Mouse (Mus musculus) left cerebral cortex, postnatal 4 days (tissue): ENCODE measurements around the gene Gm5431. TPM values are rescaled to one million over a fixed set of nuclear protein-coding genes. Genes with fewer than 3 reads are reported as not detected.

ENCODE experiments used
- DNase-seq: peaks from one replicate; pipeline ENCODE4 v3.0.0-alpha.2; 2022
- intact Hi-C: fragments of 180-260 bp; cut with DNase I; formaldehyde crosslinking; loops from one replicate; pipeline ENCODE4 v1.15.1; 2025
- total RNA-seq, 2 experiments: library from RNA; stranded (reverse); gene quantifications; 2 replicates each; pipeline ENCODE4 v1.2.3; 2021

Gene Gm5431
- total RNA-seq, 2 experiments from 2014 or later = 0.22 TPM; not detected in 1

DNA sequence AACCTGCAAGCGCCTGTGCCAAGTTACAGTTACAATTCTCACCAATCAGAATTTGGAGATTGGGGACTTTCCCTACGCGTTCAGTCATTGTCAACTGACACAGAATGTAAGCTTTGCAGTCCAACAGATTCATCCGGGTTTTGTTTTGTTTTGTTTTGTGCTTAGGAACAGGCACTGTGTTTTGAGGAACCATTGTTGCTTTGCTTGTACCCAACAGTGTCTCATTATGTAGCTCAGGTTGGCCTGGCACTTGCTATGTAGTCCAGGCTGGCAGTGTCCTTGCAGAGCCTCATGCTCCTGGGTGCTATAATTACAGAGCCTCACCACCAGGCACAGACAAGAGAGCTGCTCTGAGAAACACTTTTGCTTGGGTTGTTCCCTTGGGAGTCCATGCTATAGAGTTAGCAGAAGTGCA is 59.6 kb downstream of the Gm5431 start:
- intact Hi-C loops = no loop called here
- DNase-seq = no peak

DNA sequence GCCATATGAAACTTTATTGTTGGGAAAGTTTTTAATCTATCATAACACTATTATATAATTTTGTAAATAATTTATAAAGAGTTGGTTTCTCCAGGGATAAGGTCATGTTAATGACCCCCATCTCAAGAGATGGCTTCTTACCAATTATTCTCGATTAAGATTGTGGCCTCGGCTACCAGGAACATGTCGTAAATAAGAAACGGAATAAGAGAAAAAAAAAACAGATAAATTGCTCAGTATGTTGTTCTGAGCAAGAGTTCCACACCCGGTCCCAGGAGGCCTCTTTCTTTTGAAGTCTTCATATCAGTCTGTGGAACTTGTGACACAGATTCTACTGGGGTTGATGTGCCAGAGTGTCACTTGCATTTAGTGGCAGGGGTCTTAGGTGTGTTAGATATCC is 60.8 kb downstream of the Gm5431 start:
- intact Hi-C loops = no loop called here
- DNase-seq = no peak

DNA sequence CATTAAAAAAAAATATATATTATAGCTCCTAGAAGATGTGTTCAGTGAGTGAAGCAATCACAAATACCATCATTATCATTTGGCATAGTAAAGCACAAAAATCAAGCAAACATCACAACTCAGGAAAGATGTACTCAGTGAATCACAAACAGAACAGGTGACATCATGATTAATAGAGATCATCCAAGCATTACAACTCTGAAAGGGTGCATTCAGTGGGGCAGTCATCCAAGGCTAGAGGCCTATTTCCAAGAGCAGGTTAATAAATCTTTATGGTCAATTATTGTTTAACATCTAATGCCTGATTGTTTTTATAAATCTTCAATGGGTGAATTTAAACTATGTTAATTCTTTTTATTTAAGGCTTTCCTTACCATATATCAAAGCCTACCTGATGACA is 61.2 kb downstream of the Gm5431 start:
- no peak for DNase-seq
- intact Hi-C loops = no loop called here

DNA sequence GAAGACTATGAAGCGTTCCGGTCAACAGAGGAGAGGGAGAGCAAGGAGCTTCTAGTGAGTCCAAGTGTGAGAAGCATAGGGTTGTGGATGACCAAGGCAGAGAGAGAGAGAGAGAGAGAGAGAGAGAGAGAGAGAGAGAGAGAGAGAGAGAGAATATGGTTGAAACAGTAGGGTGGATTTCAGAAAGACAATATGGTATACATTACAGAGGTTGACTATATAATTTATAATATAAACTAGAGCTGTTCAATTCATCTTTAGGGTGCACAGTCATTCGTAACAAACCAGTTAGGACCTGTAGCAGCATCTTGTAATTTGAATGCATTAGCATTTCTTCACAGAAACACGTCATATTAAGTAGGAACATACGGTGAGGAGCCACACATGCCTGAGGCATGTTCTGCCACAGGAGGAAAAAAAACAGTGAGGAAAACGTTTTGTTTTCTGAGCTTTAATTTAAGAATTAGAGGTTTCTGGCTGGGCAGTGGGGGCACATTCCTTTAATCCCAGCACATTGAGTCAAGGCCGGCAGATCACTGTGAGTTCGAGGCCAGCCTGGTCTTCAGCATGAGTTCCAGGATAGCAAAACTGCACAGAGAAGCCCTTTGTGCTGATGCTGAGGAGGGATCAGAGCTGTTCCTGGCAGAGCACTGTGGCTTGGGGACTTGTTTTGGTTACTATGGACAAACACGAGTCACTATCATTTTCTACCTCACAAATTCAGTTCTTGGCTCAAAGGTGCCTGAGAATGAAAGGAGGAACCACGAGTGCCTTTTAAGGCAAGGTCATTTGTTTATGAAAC is 62.9 kb downstream of the Gm5431 start:
- DNase-seq = no peak
- intact Hi-C loops = no loop called here

DNA sequence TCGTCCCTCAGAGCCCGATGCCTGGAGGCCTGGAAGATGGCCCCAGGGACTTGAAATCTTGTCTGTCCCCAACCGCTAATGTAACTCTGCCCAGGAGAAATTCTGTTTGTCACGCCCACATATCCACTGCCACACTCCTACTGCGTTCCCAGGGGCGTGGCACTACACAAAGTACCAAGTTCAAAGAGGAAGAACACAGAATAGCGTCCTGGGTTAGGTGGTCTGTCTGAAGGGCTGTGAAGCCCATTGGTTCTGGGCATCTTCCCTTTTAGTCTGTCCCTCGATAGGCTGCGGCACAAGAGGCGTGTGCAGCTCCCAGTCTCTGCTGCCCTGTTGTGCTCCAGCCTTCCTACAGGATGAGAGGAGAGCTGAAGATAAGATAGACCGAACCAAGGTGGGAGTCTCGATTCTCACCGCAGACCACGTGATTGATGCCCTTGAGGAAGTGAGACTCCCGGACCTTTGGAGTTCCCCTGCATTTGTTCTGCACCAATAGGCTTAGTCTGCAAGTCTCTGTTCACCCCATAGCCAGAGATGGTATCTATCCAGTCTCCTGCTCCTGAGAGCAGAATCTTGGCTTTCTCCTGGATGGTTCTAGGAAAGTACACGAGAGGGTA is 63.7 kb downstream of the Gm5431 start:
- intact Hi-C loops = no loop called here
- no peak for DNase-seq

Other genes starting within 250 kb of the Gm5431 start
- gene Rack1, start 101.9 kb downstream of the Gm5431 start, total RNA-seq = 100 to 1,000 TPM; 486 to 572 TPM
- gene Trim41, start 84.9 kb downstream of the Gm5431 start, total RNA-seq = 10 to 100 TPM; 53.6 to 54.3 TPM
- gene Trim7, start 76.1 kb downstream of the Gm5431 start, total RNA-seq = 10 to 100 TPM in 1 of 2 experiments, 1 to 10 TPM in 1; 9.4 to 12.4 TPM
- gene Gm12184, start 75.6 kb downstream of the Gm5431 start, total RNA-seq = 1 to 10 TPM in 1 of 2 experiments, under 1 TPM in 1; 0.89 to 2.4 TPM
- 1 to 10 TPM; 1.4 TPM for gene Irgm1, start 30.5 kb downstream of the Gm5431 start, total RNA-seq
- 1 to 10 TPM in 1 of 2 experiments, under 1 TPM in 1; 0.60 to 1.0 TPM for gene Psme2b, start 44.0 kb upstream of the Gm5431 start, total RNA-seq
- gene Olfr56, start 76.7 kb upstream of the Gm5431 start, total RNA-seq = not detected
- under 1 TPM; 0.20 to 0.46 TPM for gene 9930111J21Rik1, start 77.2 kb upstream of the Gm5431 start, total RNA-seq
- under 1 TPM; 0.06 to 0.10 TPM for gene Gm12185, start 90.0 kb upstream of the Gm5431 start, total RNA-seq
- gene Tgtp1, start 92.0 kb upstream of the Gm5431 start, total RNA-seq = not detected
- gene 9930111J21Rik2, start 149.0 kb upstream of the Gm5431 start, total RNA-seq = 1 to 10 TPM in 1 of 2 experiments, under 1 TPM in 1; 0.56 to 1.0 TPM
- not detected for gene Tgtp2, start 162.0 kb upstream of the Gm5431 start, total RNA-seq
- gene Ifi47, start 174.4 kb upstream of the Gm5431 start, total RNA-seq = under 1 TPM; 0.48 to 0.90 TPM
- not detected for gene Olfr1396, start 212.7 kb upstream of the Gm5431 start, total RNA-seq
- not detected for gene Olfr1395, start 240.1 kb upstream of the Gm5431 start, total RNA-seq